Mouse (Mus musculus): ENCODE data around the gene Gm20737. TPM values are rescaled to one million over a fixed set of nuclear protein-coding genes. Genes with fewer than 3 reads are reported as not detected.

Gene Gm20737
- not detected in 4 replicates for total RNA-seq (2023)

GRCm38 (mm10) chrY:10535942-10536341, at the start of gene Gm20737:
Gene Gm20737, minus strand, starts transcription at chrY:10536042.

DNA sequence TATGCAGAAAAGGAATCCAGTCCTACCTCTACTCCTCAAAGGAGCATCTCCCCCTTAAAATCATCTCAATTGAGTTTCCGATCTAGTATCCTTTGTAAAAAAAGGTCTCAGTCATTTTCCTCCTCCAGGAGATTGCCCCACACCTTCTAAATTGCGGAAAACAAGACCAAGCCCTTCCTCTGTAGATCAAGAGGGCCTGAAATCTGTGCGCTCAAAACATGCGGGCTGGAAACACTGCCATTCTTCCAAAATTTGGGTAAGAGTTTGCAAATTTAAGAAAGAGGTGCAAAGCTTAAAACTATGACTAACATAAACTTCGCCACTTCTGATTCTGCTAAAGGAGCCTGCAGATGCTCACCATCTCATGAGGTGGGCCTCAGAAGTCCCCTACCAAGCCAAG, 17.3 kb upstream of the Gm20737 start, which contains the start of gene Gm21775:
Gene Gm21775, plus strand, starts transcription at position 301 of the 400 bp plus-strand sequence.

Other genes with a start within 250 kb of the Gm20737 start
- not detected in 4 replicates for gene Gm20834, start 211.5 kb downstream of the Gm20737 start, total RNA-seq (2023)
- gene Gm28510, start 123.3 kb downstream of the Gm20737 start, total RNA-seq (2023), result not detected in 4 replicates
- not detected in 4 replicates for gene Gm21775, start 17.4 kb upstream of the Gm20737 start, total RNA-seq (2023)
- not detected in 4 replicates for gene Gm21900, start 80.3 kb upstream of the Gm20737 start, total RNA-seq (2023)
- not detected in 4 replicates for gene Gm20777, start 216.4 kb upstream of the Gm20737 start, total RNA-seq (2023)